Mouse (Mus musculus): Measurements from ENCODE around the gene Ccdc184.

The Ccdc184 gene

GRCm38 (mm10) chr15:98155944-98156343, 11.0 kb upstream of the Ccdc184 start:
- DNase-seq (ENCODE audit: low read depth) = no peak

- DNase-seq (ENCODE audit: low read depth) = no peak
Observed at GRCm38 (mm10) chr15:98157253-98157652, 9.7 kb upstream of the Ccdc184 start.

GRCm38 (mm10) chr15:98161026-98161805, 5.7 kb upstream of the Ccdc184 start:
- DNase-seq (ENCODE audit: low read depth) = no peak

- DNase-seq (ENCODE audit: low read depth) = no peak
Observed at GRCm38 (mm10) chr15:98162561-98162960, 4.4 kb upstream of the Ccdc184 start.

GRCm38 (mm10) chr15:98165525-98165924, 1.4 kb upstream of the Ccdc184 start, which contains the start of gene Asb8:
Gene Asb8 (minus strand): TSS chr15:98165625.
- DNase-seq (ENCODE audit: low read depth) = no peak

- DNase-seq (ENCODE audit: low read depth) = no peak
Observed at GRCm38 (mm10) chr15:98167645-98168621, 975 bp downstream of the Ccdc184 start.

- DNase-seq (ENCODE audit: low read depth) = no peak
Observed at GRCm38 (mm10) chr15:98168622-98169004, 1.7 kb downstream of the Ccdc184 start.

GRCm38 (mm10) chr15:98170365-98170764, 3.4 kb downstream of the Ccdc184 start:
- DNase-seq (ENCODE audit: low read depth) = no peak

- no peak for DNase-seq (ENCODE audit: low read depth)
Observed at GRCm38 (mm10) chr15:98170917-98171316, 4.0 kb downstream of the Ccdc184 start.

GRCm38 (mm10) chr15:98172113-98172512, 5.2 kb downstream of the Ccdc184 start:
- DNase-seq (ENCODE audit: low read depth) = no peak

- DNase-seq (ENCODE audit: low read depth) = no peak
Observed at GRCm38 (mm10) chr15:98173821-98174220, 6.9 kb downstream of the Ccdc184 start.

GRCm38 (mm10) chr15:98177320-98177719, 10.4 kb downstream of the Ccdc184 start:
- DNase-seq (ENCODE audit: low read depth) = no peak

GRCm38 (mm10) chr15:98180567-98181131, 13.7 kb downstream of the Ccdc184 start:
- DNase-seq (ENCODE audit: low read depth) = no peak

- DNase-seq (ENCODE audit: low read depth) = peak; percentile 93
Observed at GRCm38 (mm10) chr15:98181132-98181711, 14.3 kb downstream of the Ccdc184 start.

GRCm38 (mm10) chr15:98181856-98182570, 15.1 kb downstream of the Ccdc184 start:
- no peak for DNase-seq (ENCODE audit: low read depth)

GRCm38 (mm10) chr15:98184456-98184855, 17.5 kb downstream of the Ccdc184 start:
- no peak for DNase-seq (ENCODE audit: low read depth)

- DNase-seq (ENCODE audit: low read depth) = no peak
Observed at GRCm38 (mm10) chr15:98195442-98195841, 28.5 kb downstream of the Ccdc184 start, which contains the start of gene Olfr288. Gene Olfr288 (minus strand): TSS chr15:98195542.

GRCm38 (mm10) chr15:98209676-98210075, 42.7 kb downstream of the Ccdc184 start:
- DNase-seq (ENCODE audit: low read depth) = no peak

- DNase-seq (ENCODE audit: low read depth) = no peak
Observed at GRCm38 (mm10) chr15:98213336-98213870, 46.4 kb downstream of the Ccdc184 start.

- no peak for DNase-seq (ENCODE audit: low read depth)
Observed at GRCm38 (mm10) chr15:98214130-98214529, 47.2 kb downstream of the Ccdc184 start.

All from fibroblast of lung, adult 2 months (primary cell).